Mouse (Mus musculus): ENCODE results near the gene Gm42372. TPM values are rescaled to one million over a fixed set of nuclear protein-coding genes. Genes with fewer than 3 reads are reported as not detected.
A peak's percentile ranks its signal among the peaks of the same experiment; 100 is the strongest.

Gm42372 gene
- total and polyA plus RNA-seq, 3 experiments = 0.42 TPM; not detected in 2

GRCm38 (mm10) chr7:17027588-17028343 is 44.9 kb downstream of the Gm42372 start, which contains the start of gene Ppp5c (continued):
- TF ChIP-seq USF1 (IDR thresholded peaks at IDR 0.05; ENCODE audit: low read depth, low read length) = no peak
- no peak for TF ChIP-seq CHD1 (IDR thresholded peaks at IDR 0.05; ENCODE audit: low read depth, low read length)
- TF ChIP-seq ZC3H11A (IDR thresholded peaks at IDR 0.05; ENCODE audit: low read depth, low read length) = no peak
- TF ChIP-seq MYC (IDR thresholded peaks at IDR 0.05; ENCODE audit: low read depth, low read length) = no peak
- peak; percentile 57 to 70; a peak in 3 of 4 replicates for TF ChIP-seq POLR2A (IDR thresholded peaks at IDR 0.05; ENCODE audit: control insufficient read depth in 1 of 2, insufficient read depth in 1 of 2, low read depth in 1 of 2, low read length in 2 of 2, poor library complexity in 1 of 2)
- peak; percentile 51; the same call in 1 of the 2 replicates for TF ChIP-seq ZMIZ1 (IDR thresholded peaks at IDR 0.05; ENCODE audit: low read depth, low read length)
- no peak for TF ChIP-seq TBP (IDR thresholded peaks at IDR 0.05; ENCODE audit: low read depth, low read length)
- no peak for TF ChIP-seq EP300 (IDR thresholded peaks at IDR 0.05; ENCODE audit: low read depth in 1 of 2, low read length in 2 of 2)
- TF ChIP-seq SMC3 (IDR thresholded peaks at IDR 0.05; ENCODE audit: low read depth, low read length) = no peak
- peak; percentile 70 for TF ChIP-seq NELFE (IDR thresholded peaks at IDR 0.05; ENCODE audit: low read depth, low read length)
- no peak for TF ChIP-seq UBTF (IDR thresholded peaks at IDR 0.05; ENCODE audit: borderline replicate concordance, insufficient read depth, low read depth, low read length)

- Histone ChIP-seq H3K4me3 (ENCODE audit: control insufficient read depth in 1 of 2, insufficient read depth in 1 of 2, low read depth in 2 of 2, low read length in 2 of 2) (no peak overlapping the region), H3K9me3 (replicated peaks; ENCODE audit: insufficient read depth, low read length) (no peaks in the 10 kb centered on the region), H3K79me2 (ENCODE audit: control insufficient read depth, insufficient read depth, low read length, poor library complexity) (peaks cover 37% of the 10 kb centered on the region), H3K4me1 (ENCODE audit: control insufficient read depth in 1 of 2, insufficient read depth in 2 of 2, low read length in 2 of 2) (peaks cover 4 to 15% of the 10 kb centered on the region in 2 experiments; a peak in 3 of 4 replicates), H3K27ac (ENCODE audit: control insufficient read depth, low read depth, low read length) (no peak overlapping the region), H3K9ac (ENCODE audit: control insufficient read depth, low read depth, low read length, poor library complexity, severe bottlenecking) (no peak overlapping the region), H3K27me3 (ENCODE audit: control insufficient read depth in 1 of 2, insufficient read depth in 2 of 2, low read length in 2 of 2) (no peaks in the 10 kb centered on the region), H3K36me3 (ENCODE audit: control insufficient read depth in 1 of 2, insufficient read depth in 2 of 2, low read length in 2 of 2) (peaks cover 1 to 16% of the 10 kb centered on the region in 2 experiments)
- TF ChIP-seq MAFK (IDR thresholded peaks at IDR 0.05; ENCODE audit: borderline replicate concordance, low read depth, low read length) = no peak
- no peak for TF ChIP-seq GATA1 (IDR thresholded peaks at IDR 0.05; ENCODE audit: low read depth, low read length)
- TF ChIP-seq ZKSCAN1 (IDR thresholded peaks at IDR 0.05; ENCODE audit: low read depth, low read length) = no peak
- TF ChIP-seq SIN3A (IDR thresholded peaks at IDR 0.05; ENCODE audit: low read length) = no peak
- no peak for TF ChIP-seq SMC3 (IDR thresholded peaks at IDR 0.05; ENCODE audit: low read depth, low read length)
- TF ChIP-seq RCOR1 (IDR thresholded peaks at IDR 0.05; ENCODE audit: low read depth, low read length) = no peak
- TF ChIP-seq CHD1 (IDR thresholded peaks at IDR 0.05; ENCODE audit: low read depth, low read length) = no peak
- TF ChIP-seq NELFE (IDR thresholded peaks at IDR 0.05; ENCODE audit: low read depth, low read length) = no peak
- no peak for TF ChIP-seq MXI1 (IDR thresholded peaks at IDR 0.05; ENCODE audit: low read depth, low read length)
- no peak for TF ChIP-seq MYB (IDR thresholded peaks at IDR 0.05; ENCODE audit: low read depth, low read length)
- DNase-seq (ENCODE audit: low read depth, low spot score) = no peak
Observed at GRCm38 (mm10) chr7:17028923-17029322, 46.0 kb downstream of the Gm42372 start.

All from MEL (cell line).